Mouse (Mus musculus) midbrain, embryonic 14.5 days (tissue): ENCODE data around the gene Bcas2. TPM values are rescaled to one million over a fixed set of nuclear protein-coding genes. Genes with fewer than 3 reads are reported as not detected.
"Not testable (repeated sequence)": the region's sequence is repeated elsewhere in the genome, so short reads cannot be mapped to it uniquely, and the experiment has no call there.

Source experiments
- ATAC-seq: fragments of 200-750 bp; cut with Nextera tagmentation; 2 replicates; pipeline ENCODE4 v1.8.0; 2017; ENCODE audit warnings: moderate number of reproducible peaks, moderate library complexity; ENCODE audit not compliant: low FRiP score, low TSS enrichment
- DNase-seq: peaks from one replicate; pipeline ENCODE4 v3.0.0-alpha.2; 2015
- H3K27ac ChIP-seq: fragments of 300-500 bp; sonication (generic); replicated peaks from 2 replicates; pipeline ENCODE4 v1.5.1; 2014; ENCODE audit warnings: mild to moderate bottlenecking, low read depth, low read length, moderate library complexity
- H3K27me3 ChIP-seq: fragments of 300-500 bp; sonication (generic); 2 replicates; pipeline ENCODE4 v1.6.1; 2014; ENCODE audit warnings: low read length, control low read depth, mixed read lengths; ENCODE audit not compliant: control insufficient read depth, insufficient read depth
- H3K36me3 ChIP-seq: fragments of 300-500 bp; sonication (generic); 2 replicates; pipeline ENCODE4 v1.6.1; 2014; ENCODE audit warnings: low read length, control low read depth; ENCODE audit not compliant: control insufficient read depth, insufficient read depth
- H3K4me1 ChIP-seq: fragments of 300-500 bp; sonication (generic); 2 replicates; pipeline ENCODE4 v1.6.1; 2014; ENCODE audit warnings: mild to moderate bottlenecking, antibody characterized with exemption, low read length, control low read depth; ENCODE audit not compliant: control insufficient read depth, insufficient read depth
- H3K4me2 ChIP-seq: fragments of 300-500 bp; sonication (generic); 2 replicates; pipeline ENCODE4 v1.6.1; 2014; ENCODE audit warnings: mild to moderate bottlenecking, low read length, moderate library complexity
- H3K4me3 ChIP-seq: fragments of 300-500 bp; sonication (generic); replicated peaks from 2 replicates; pipeline ENCODE4 v1.5.1; 2014; ENCODE audit warnings: low read depth, low read length
- H3K9ac ChIP-seq: fragments of 300-500 bp; sonication (generic); replicated peaks from 2 replicates; pipeline ENCODE4 v1.6.1; 2014; ENCODE audit warnings: mild to moderate bottlenecking, low read length, moderate library complexity
- H3K9me3 ChIP-seq: fragments of 300-500 bp; sonication (generic); 2 replicates; pipeline ENCODE4 v1.6.1; 2016; ENCODE audit warnings: low read length, control low read depth, mixed read lengths; ENCODE audit not compliant: control insufficient read depth
- WGBS: fragments of 180-500 bp; shearing (Covaris S2); extraction: QIAGEN DNeasy Blood & Tissue Kit; methylation state at CpG from one replicate; pipeline ENCODE4 v1.1.7; 2014; 5-methylcytosine and 5-hydroxymethylcytosine counted together
- polyA plus RNA-seq: library from polyadenylated mRNA; unstranded; fragments of >200 nt; fragmentation: Nextera tagmentation; extraction: Ambion mirVana; gene quantifications from 2 replicates; pipeline ENCODE4 v1.2.1, GENCODE M21; 2014

The Bcas2 gene
- polyA plus RNA-seq, 1 experiment from 2014 or later = 221 TPM

DNA sequence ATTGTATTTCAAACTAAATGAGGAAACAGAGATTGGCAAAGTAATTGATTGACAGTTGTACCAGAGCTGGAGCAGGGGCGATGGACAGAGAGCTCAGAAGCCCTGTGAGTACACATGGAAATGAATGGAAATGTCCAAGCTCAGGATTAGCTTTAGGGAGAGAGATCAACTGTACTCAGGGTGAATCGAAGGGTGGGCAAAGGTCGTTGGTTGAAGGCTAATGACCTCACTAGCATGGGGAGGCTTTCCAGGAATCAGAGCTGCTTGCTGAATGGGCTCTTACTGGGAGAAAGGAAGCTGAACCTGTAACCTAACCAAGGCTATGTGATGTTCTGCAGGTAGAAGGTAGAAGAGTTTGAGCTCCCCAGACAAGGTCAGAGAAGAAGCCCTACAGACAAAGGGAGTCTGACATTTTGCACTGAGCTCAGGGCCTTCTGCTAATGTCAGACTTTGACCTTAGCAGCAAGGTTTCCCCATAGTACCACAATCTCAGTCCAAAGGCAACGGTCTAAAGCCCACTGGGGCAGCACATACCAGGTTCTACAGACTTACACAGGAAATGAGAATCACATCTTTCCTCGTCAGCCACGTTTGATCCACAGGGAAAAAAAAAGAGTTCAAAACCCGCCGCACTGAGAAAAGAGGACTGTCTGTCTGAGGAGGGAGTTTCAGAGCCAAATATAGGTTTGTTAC is 43.3 kb downstream of the Bcas2 start:
- no peak overlapping the region for H3K4me2 ChIP-seq
- H3K4me3 ChIP-seq = no peak overlapping the region
- 84% methylated on average over 8 of the region's 8 CpGs for WGBS

DNA sequence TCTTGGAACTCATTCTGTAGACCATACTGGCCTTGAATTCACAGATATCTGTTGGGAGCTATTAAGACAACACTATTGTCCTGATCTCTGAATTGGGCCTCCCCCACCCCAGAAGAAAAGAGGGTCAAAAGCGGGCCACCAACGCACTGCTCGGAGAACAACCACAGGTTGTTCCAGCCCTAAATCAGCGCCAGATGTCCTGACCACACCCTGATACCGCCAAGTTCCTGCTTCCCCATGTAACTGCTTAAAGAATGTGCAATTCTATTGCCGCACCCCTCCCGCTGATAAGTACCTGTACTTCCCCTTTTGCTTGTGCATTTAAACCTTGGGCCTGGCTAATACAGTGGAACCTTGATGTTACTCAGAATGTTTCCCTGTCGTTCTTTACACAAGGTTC is 43.9 kb downstream of the Bcas2 start:
- not testable (repeated sequence) for H3K4me2 ChIP-seq, H3K4me1 ChIP-seq, H3K9me3 ChIP-seq, H3K36me3 ChIP-seq, H3K4me3 ChIP-seq, H3K27ac ChIP-seq, H3K9ac ChIP-seq, ATAC-seq, DNase-seq, H3K27me3 ChIP-seq
- 96% methylated on average over 8 of the region's 8 CpGs for WGBS

More for the DNA sequence above, 43.3 kb downstream of the Bcas2 start:
- no peaks in the 10 kb centered on the region for H3K9me3 ChIP-seq
- H3K9ac ChIP-seq = no peak overlapping the region
- H3K27me3 ChIP-seq = no peaks in the 10 kb centered on the region
- no peak overlapping the region for H3K27ac ChIP-seq
- no peaks in the 10 kb centered on the region for H3K36me3 ChIP-seq
- DNase-seq (no peak), ATAC-seq (no peak)
- no peaks in the 10 kb centered on the region for H3K4me1 ChIP-seq

DNA sequence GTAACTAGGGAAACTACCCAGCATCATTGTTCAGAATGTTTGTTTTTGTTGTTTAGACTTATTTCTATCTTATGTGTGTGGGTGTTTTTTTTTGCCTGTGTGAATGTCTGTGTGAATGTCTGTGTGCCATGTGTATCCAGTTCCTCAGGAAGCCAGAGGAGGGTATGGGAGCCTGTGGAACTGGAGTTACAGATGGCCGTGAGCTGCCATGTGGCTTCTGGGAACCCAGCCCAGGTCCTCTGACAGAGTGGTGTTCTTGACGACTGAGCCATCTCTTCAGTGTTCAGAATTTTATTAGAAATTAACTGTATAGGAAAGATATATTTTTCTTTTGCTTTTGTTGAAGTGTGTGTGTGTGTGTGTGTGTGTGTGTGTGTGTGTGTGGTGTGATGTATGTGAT is 50.0 kb downstream of the Bcas2 start:
- no peak overlapping the region for H3K9ac ChIP-seq
- H3K27me3 ChIP-seq = no peaks in the 10 kb centered on the region
- H3K4me3 ChIP-seq = no peak overlapping the region
- WGBS = 87% methylated on average over 2 of the region's 2 CpGs
- no peaks in the 10 kb centered on the region for H3K36me3 ChIP-seq
- DNase-seq = no peak
- ATAC-seq = no peak
- no peaks in the 10 kb centered on the region for H3K9me3 ChIP-seq
- H3K4me1 ChIP-seq = no peaks in the 10 kb centered on the region
- H3K4me2 ChIP-seq = no peak overlapping the region
- H3K27ac ChIP-seq = no peak overlapping the region

DNA sequence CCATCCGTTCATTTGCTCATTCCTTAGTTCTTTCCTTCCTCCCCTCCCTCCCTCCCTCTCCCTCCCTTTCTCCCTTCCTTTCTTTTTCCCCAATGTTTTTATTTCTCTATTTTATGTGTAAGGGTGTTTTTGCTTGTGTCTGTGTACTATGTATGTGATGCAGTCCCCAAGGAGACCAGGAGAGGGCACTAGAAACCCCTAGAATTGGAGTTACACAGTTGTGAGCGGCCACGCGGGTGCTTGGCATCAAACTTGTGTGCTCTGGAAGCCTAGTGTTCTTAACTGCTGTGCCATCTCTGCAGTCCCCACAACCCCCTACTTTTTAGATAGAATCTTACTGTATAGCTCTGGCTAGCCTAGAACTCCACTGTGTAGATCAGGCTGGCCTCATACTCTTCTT is 52.3 kb downstream of the Bcas2 start:
- H3K36me3 ChIP-seq = no peaks in the 10 kb centered on the region
- no peak overlapping the region for H3K4me2 ChIP-seq
- no peaks in the 10 kb centered on the region for H3K4me1 ChIP-seq
- no peak overlapping the region for H3K9ac ChIP-seq
- no peak overlapping the region for H3K27ac ChIP-seq
- peaks cover 9% of the 10 kb centered on the region for H3K9me3 ChIP-seq
- DNase-seq = peak; percentile 13
- no peaks in the 10 kb centered on the region for H3K27me3 ChIP-seq
- WGBS = 51% methylated on average over 4 of the region's 4 CpGs
- ATAC-seq = no peak
- no peak overlapping the region for H3K4me3 ChIP-seq

DNA sequence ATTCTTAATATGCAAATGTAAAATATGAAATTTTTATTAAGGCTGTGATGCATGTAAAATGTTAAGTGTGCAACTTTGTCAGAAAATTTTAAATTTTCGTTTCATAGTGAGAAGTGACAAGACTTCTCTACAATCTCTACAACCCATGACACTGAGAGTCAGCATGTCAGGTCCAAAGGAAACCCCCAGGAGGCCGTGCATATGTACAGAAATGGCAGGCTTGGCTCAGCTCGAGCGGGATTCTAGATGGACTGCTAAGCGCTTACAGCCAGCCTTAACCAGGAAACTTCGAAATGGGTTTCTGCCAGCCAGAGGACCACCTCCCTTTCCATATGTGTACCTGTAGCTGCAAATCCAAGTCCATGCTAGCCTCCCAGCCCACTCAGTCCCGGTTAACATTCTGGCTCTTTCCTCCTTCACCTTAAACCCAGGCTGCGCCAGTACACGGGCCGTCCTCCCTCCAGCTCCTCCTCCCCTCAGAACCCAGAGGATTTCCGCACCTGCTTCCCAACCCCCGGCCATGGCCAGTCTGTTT is 52.8 kb downstream of the Bcas2 start:
- no peak overlapping the region for H3K4me2 ChIP-seq
- H3K9ac ChIP-seq = no peak overlapping the region
- H3K4me1 ChIP-seq = no peaks in the 10 kb centered on the region
- H3K27me3 ChIP-seq = no peaks in the 10 kb centered on the region
- H3K9me3 ChIP-seq = peaks cover 9% of the 10 kb centered on the region
- H3K27ac ChIP-seq = no peak overlapping the region
- no peak for ATAC-seq
- 79% methylated on average over 12 of the region's 12 CpGs for WGBS
- H3K36me3 ChIP-seq = no peaks in the 10 kb centered on the region
- DNase-seq = no peak
- no peak overlapping the region for H3K4me3 ChIP-seq

DNA sequence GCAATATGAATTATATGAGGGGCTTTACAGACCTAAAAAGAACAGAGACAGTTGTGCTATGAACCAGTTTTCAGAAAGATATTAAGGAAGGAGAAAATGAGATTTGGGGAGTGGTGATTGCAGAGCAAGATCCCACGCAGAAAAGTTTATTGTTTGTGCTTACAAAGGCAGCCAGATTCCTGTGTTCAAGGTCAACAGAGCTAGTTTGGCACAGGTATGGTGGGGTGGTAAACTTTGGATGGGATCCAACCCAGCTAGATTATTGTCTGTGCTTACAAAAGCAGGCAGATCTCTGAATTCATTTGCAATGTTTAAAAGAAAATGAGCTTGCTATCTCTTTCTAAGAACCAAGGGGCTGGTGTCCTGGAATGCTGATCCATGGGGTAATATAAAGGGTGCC is 56.3 kb downstream of the Bcas2 start:
- no peak overlapping the region for H3K4me2 ChIP-seq

More for the DNA sequence above, 56.3 kb downstream of the Bcas2 start:
- DNase-seq (no peak), ATAC-seq (no peak)
- H3K27me3 ChIP-seq = no peaks in the 10 kb centered on the region
- WGBS = 98% methylated on average over 1 of the region's 1 CpGs
- H3K36me3 ChIP-seq = no peaks in the 10 kb centered on the region
- no peak overlapping the region for H3K27ac ChIP-seq
- H3K4me3 ChIP-seq = no peak overlapping the region
- peaks cover 9% of the 10 kb centered on the region for H3K9me3 ChIP-seq
- no peak overlapping the region for H3K9ac ChIP-seq
- no peaks in the 10 kb centered on the region for H3K4me1 ChIP-seq

Other genes with a start within 250 kb of the Bcas2 start
- gene Sycp1, start 235.6 kb upstream of the Bcas2 start, polyA plus RNA-seq = not detected in 2 replicates
- 0.07 TPM in 2 replicates for gene Nr1h5, start 207.5 kb upstream of the Bcas2 start, polyA plus RNA-seq
- gene Sike1, start 175.9 kb upstream of the Bcas2 start, polyA plus RNA-seq = 59.0 and 59.8 TPM in 2 replicates
- 416 and 554 TPM in 2 replicates for gene Csde1, start 151.2 kb upstream of the Bcas2 start, polyA plus RNA-seq
- gene Nras, start 113.4 kb upstream of the Bcas2 start, polyA plus RNA-seq = 95.7 and 95.8 TPM in 2 replicates
- not detected in 2 replicates for gene Ampd1, start 97.6 kb upstream of the Bcas2 start, polyA plus RNA-seq
- 0.84 and 0.97 TPM in 2 replicates for gene Dennd2c, start 69.1 kb upstream of the Bcas2 start, polyA plus RNA-seq
- 31.3 and 39.0 TPM in 2 replicates for gene Trim33, start 107.6 kb downstream of the Bcas2 start, polyA plus RNA-seq